Mouse (Mus musculus): ENCODE data around the gene Wdr25.

The Wdr25 gene

DNA sequence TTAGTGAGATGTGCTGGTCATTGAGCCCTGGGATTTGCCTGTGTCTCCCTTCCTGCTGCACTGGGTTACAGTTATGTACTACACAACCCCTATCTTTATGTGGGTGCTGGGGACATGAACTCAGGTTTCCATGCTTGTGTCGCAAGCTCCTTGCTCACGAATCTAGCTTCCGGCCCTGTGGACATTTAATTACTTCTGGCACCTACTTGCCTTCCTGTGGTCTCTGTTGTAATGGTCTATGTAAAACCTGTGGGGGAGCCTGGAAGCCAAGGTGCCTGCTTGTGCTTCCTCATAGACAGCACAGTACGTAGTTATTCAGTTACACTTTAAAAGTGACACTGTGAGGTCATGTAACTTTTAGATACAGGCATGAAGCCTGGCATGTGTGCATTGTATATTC, 44.1 kb downstream of the Wdr25 start:
- DNase-seq (ENCODE audit: low spot score) = no peak

DNA sequence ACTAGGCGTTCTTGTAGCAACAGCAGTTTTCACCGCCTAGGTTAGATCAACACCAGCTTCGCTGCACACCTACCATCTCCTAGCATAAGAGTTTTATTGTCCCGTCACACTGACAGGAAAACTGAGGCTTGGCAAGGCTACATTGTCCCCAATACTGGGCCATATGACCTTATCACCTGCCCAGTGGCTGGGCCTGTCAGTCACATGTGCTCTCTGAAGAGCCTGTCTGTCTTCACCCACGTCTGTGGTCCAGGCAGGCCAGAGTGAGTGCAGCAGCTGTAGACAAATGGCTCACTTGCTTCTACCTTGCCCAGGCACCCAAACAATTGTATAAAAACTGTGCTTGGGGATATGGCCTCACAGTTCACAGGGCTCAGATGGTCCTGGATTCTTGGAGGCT, 45.4 kb downstream of the Wdr25 start:
- DNase-seq (ENCODE audit: low spot score) = no peak

DNA sequence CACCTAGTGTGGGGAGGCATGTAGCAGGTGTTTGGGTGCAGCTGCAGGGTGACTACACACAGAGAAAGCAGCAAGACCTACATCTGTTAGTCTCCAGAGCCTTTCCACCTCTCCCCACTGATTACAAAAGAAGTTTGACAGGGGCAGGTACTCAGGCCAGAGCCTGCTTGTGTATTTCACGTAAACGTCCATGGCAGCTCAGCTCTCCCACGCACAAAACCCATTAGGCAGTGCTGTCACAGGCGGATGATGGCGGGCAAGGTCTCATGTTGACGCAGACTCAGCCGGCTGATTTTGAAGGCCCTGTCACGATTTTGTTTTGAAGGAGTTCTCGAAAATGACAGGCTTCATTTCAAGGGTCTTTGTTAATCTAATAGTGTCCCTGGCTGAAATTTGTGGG, 45.9 kb downstream of the Wdr25 start:
- no peak for DNase-seq (ENCODE audit: low spot score)

DNA sequence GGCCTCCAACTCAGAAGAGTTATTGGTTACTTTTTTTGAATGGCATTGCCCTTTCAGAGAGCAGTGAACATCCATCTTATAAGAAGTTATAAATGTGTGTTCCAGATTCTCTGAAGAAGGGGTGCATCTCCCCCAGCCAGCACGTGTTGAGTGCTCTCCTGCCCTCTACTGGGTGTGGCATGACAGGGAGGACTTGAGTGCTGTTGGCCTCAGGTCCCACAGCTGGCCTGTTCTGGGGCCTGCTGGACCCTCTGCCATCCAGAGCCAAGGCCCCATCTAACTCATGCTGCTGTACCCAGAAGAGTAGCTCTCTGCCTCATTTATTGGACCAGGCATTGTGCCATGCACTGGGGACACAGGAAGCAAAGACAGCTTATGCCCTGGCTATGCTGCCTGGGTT, 46.8 kb downstream of the Wdr25 start:
- DNase-seq (ENCODE audit: low spot score) = no peak

DNA sequence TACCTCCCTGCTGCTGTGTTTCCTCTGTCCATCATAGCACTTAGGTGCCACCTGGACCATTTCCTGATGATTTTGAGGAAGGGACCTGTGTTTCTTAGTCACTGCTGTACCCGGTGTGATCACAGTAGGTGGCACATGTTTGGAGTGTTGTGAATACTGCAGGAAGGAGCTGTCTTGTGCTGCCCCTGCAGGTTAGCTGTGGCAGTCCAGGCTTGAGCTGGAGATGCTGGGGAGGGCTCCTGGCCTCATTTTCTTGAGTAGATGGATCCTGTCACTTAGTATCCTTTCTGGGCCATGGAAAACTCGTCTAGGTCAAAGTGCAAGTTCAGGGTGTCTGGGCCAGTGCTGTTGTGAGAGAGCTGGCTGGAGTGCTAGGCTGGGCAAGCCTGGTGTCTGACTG, 47.9 kb downstream of the Wdr25 start:
- no peak for DNase-seq (ENCODE audit: low spot score)

DNA sequence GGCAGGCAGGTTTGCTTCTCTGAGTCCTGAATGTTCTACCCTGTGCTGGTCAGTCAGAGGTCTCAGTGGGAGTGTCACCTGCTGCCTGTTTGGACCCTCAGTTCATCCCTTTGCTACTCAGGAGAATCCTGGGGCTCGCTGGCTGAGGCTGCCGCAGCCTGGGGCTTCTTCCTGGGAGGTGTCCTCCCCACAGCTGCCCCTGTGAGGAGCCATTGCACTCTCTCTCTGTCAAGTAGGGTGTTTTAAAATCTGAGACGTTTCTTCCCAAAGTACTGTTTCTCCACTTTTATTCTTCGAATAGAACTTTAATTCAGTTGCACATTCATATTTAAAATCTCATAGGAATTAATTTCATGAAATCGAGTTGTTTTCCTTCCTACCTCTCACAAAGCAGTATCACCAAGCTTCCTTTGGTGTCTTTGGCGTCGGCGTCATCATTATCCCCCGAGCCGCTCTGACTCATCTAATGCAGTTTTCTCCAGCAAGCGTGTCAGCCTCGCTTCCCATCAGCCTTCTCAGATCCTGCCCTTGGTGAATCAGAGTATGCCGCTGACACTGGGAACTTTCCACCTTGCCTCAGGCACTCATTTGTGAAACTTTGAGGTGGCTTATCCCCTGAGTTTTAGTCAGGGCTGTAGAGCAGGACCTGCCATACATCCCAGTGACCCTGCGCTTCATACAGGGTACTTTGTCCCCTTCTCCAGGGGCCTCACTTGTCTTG, 48.9 kb downstream of the Wdr25 start:
- DNase-seq (ENCODE audit: low spot score) = no peak

DNA sequence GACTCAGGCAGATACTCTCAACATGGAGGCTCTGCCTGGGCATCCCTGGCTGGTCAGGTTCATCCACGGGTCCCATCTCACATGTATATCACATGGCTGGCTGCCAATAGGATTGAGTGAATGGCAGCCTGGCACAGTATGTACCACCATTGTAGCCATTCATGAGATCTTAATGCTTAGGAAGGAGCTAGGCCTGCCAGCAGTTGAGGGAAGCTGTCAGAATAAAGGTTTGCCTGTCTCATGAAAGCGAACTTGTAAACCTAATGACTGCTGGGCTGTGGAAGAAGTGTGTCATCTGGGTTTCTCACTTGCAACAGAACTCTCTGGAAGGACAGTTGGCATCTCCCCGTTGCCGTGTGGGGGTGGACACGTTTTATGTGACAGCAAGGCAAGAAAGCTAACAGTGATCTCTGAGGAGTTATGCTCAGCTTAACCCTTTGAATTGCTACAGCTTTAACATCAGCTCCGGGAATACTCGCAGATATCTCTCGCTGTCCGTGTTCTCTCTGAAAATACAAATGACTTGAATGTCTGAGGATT, 59.6 kb downstream of the Wdr25 start:
- DNase-seq (ENCODE audit: low spot score) = no peak

DNA sequence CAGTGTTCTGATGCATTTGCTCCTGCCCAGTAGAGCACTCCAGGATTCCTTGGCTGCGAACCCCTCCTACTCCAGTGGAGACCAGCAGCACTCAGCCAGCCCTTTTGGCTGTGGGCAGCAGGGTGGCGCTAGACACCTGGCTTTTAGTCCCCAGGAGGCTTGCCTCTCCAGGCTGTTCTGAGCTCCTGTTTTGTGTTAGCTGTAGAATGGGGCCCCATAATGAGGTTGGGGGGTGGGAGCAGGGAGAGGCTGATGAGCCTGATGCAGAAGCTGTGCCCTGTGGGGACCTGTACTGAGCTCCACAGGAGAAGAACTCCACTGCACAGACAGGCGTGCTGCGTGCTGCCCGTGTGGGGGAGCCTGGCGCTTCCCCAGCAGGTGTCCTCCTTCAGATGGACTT, 60.4 kb downstream of the Wdr25 start:
- DNase-seq (ENCODE audit: low spot score) = no peak

DNA sequence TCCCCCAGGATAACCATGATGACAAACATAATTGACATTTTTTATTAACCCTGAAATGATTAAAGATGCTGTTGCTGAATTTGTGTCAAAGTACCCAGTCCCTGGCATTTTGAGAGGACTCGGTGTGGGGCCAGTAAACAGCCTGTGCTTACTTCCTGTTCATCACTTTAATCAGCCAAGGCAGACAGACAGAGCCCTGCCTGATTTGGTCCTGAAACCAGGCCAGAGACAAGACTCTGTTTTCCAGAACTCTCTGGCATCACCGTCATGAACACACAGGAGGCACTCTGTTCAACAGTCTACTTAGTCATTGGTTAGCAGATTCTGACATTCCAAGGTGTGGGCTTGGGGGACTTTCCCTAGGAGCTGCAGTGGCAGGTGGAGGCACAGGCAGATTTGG, 61.0 kb downstream of the Wdr25 start:
- DNase-seq (ENCODE audit: low spot score) = no peak

DNA sequence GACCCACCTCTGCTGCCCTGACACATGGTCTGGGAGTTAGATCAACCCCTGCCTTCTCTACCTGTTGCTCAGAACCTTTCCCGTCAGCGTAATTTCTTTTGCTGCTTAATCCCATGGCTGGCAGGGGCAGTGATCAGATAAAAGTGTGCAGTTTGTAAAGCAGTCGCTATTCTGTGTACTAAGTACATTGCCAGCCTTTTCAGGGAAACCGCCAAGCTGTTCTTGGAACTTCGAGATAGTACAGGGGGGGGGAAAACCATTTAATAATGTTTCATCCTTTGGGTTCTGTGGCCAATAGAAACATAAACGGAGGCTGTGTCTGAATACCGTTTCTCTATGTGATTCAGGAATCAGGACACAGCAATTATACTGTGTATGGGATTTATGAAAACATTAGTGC, 65.1 kb downstream of the Wdr25 start:
- no peak for DNase-seq (ENCODE audit: low spot score)

DNA sequence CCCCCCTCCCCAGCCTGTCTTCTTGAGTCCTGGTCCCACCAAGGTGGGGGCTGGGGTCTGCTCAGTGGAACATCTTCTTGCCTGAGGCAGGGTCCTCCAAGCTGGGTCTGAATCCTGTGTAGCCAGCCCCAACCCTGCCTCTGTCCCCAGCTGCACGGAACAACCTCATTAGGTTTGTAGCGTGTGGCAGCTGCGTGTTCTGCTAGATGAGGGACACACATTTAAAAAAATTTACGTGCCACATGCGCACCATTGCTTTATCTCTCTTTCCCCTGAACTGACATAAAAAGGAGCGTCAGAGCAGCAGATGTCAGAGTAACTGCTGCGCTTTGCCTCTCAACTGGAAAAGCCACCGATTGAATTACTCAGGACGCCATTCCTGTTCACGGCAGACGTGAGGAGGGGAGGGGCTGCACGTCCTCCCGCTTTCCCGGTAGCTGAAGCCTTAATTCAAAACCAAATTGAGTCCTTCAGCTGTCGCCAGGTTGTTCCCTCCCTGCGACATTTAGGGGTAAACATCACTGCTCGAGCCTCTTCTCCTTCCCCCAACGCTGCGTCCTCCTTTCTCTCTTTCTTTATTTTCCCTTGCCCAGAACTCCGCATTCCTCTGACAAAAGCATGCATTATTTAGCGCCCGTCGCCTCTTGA, 65.7 kb downstream of the Wdr25 start:
- no peak for DNase-seq (ENCODE audit: low spot score)

DNA sequence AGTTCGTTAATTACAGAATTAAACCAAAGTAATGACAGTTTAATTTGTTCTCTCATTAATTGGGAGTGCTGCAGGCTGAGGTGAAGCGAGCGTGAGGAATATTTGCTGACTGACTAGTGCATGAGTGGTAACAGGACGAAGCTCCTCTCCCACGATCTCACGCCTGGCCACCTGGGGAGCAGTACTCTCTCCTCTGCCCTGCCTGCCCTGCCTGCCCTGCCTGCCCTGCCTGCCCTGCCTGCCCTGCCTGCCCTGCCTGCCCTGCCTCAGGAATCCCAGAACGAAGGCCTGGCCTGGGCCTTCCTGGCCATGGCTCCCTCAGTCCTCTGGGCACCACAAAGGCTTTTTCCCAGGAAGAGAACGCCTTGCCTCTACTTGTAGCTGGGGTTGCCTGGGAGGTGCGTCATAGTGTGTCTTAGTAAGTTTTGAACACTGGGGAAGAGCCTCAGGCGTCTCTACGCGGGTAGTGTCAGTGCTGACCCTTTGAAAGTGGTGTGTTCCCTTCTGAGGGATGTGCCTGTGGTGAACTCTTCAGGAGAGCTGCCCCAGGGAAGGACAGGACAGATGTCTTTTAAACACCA, 66.3 kb downstream of the Wdr25 start:
- DNase-seq (ENCODE audit: low spot score) = no peak

DNA sequence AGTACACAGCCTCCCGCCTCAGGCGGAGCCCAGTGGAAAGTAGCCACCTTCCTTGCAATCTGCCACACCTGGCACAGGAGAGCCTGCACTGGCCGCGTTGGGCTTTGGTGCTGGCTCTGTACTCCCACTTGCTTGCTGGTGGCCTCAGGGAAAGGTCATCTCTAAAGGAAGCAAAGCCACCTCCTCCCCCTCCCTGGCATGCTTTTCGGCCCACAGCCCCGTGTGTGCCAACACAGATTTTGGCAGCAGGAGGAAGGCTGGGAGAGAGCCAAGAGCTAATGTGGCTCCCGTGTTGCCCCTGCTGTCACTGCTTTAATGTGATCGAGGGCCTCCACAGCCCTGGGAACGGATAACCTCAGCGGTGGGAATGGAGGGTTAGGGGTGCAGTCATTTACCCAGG, 66.8 kb downstream of the Wdr25 start:
- no peak for DNase-seq (ENCODE audit: low spot score)

DNA sequence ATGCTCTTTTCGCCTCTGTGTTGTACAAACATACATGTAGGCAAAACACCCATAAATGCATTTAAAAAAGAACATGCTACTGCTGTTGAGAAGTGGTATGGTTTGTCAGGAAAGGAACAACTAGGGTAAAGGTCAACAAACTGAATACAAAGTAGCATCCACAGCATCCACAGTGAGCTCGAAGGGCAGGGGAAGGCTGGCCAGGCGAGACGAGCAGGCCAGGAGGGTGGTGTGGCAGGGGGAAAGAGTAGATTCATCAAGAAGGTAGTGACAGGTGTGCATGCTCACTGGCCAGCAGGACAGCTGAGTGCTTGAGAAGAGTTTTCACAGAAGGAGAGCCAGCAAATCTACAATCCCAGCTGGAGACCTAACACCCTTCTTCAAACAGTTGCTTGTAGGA, 74.2 kb downstream of the Wdr25 start:
- no peak for DNase-seq (ENCODE audit: low spot score)

DNA sequence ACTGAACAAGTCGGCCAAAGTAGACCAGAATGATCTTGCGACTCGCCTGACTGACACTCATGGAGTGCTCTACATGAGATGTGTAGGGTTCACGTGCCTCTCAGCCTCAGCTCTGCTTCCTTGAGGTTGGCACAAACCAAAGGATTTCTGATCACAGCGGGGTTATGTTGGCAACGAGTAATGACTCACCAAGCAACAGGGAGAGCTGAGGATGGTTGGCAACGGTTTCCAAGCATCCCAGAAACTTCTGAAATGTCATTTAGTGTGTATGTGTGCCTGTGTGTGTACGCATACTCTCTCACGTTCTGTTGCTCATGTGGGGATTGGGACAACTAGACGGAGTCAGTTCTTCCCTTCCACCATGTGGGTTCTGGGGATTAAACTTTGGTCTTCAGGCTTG, 74.6 kb downstream of the Wdr25 start:
- no peak for DNase-seq (ENCODE audit: low spot score)

DNA sequence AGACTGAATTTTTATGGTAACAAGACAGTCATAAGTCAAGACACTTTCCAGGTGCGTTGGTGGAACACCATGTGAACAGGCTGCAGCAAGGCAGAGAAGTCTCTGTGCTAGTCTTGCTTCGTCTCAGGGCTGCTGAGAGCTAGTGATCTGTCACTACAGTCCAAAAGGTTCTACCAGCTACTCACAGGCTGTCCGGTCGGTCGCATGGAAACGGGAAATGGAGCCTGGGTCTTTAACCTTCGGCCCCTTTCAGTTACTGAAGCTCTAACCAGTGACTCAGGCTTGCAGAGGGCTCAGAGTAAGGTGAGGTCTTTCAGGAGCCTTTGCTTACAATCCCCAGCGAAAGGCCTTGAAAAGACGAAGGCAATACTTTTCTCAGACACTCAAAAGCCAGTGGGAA, 78.0 kb downstream of the Wdr25 start:
- DNase-seq (ENCODE audit: low spot score) = no peak

DNA sequence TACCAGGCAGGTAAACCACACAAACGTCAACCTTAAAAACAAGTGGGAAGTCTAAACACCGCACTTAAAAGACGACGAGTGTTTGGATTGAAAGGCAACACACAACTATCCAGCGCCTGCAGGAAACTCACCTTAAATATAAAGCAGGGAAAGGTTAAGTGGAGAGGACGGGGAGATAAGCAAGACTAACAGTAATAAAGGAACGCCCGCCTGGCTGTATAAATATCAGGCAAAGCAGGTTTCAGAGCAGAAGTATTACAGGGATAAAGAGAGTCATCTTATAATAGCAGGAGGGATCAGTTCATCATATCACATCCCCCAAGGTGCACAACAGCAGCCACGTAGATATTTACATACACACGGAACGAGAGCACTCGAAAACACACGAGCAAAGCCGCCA, 78.8 kb downstream of the Wdr25 start:
- no peak for DNase-seq (ENCODE audit: low spot score)

DNA sequence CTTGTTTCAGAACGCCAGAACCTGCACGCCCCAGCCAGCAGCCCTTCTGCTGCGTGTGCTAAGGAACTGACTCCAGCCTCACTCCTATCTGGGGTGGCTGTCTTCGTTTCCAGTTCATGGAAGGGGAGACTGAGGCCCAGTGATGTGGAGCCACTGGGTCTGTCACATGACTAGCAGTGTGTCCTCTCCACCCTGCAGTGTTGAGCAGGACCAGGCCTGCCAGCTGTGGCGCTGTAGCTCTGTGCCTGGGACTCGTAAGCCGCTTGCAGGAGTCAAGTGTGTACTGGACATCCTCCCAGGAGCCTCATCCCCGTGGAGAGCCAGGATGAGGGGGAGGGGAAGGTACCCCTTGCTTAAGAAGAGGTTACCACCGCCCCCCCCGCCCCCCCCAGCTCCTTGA, 86.5 kb downstream of the Wdr25 start:
- no peak for DNase-seq (ENCODE audit: low spot score)

DNA sequence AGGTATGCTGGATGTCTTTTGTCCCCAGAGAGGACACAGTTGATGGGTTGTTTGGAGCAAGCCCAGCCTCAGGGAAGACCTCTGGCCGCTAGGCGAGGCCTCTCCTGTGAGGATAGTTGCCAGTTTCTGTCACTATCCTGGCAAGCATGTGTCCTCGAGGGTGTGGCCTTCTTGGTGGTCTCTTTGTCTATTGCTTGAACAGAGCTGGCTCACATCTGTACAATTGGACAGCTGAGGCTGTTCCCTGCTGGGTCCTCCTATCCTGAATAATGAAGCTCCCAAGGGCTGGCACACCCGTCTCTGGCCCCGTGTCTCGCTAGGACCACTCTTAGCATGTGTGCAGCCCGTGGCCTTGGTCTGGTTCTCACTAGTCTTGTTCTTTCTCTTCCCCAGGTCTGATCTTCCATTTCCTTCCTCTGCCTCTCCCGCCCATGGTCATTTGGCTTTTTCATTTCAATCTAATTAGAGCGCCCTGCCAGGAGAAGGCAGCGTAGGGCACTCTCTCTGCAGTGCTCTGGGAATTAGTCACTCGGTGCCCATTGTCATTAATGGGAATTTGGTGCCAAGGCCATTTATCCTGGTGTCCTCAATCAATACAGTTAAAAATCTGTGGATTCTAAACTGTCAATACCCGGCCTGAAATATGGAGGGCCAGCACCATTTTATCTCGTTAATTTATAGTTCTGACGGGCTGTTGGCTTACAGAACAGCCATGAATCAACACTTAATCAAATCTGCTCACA, 88.7 kb downstream of the Wdr25 start:
- no peak for DNase-seq (ENCODE audit: low spot score)

DNA sequence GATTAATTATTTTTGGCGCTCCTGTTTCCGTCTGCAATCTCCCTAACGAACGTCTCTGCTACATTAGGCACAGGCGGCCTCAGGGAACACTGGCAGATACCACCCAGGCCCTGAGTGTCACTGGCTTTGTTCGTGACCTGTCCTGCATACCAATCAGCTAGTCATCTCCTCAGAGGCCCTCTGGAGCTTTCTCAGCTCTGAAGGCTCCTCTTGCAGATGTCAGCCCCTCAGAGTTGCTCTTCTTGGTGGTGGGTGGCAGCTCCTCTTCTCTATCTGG, 89.2 kb downstream of the Wdr25 start:
- no peak for DNase-seq (ENCODE audit: low spot score)

DNA sequence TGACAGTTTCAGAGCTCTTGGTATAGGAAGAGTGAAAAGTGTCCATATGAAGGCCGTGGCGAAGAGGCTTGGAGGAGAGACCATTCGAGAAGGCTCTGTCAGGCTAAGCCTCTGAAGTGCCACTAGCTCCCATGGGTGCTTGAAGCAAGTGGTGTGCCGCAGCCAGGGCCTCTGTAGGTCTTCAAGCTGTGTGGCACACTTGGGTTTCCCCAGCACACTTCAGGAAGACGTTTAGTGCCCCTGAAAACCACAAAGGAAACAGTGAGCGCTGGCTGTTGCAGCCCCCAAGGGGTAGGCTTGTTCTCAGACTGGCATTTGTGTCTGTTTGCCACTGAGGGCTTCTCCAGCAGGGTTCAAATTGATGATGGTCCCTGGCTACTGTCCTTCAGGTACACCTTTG, 90.1 kb downstream of the Wdr25 start:
- DNase-seq (ENCODE audit: low spot score) = no peak

DNA sequence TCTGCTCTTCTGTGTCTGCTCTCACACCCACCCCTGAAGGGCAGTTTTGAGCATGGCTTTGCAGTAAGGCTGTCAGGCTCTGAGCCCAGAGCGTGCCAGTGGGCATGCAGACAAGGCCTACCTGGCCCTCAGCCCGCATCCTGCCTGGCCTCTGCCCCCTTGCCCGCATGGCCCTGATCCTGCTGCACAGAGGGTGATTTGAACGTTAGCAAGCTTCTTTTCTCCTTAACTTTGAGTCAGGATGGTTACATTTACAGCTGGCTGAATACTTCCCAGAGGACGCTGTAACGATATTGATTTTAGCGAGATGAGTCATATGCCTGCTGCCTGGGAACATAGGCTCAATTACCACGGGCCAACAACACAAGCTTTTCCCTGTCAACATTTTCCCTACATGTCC, 91.0 kb downstream of the Wdr25 start:
- DNase-seq (ENCODE audit: low spot score) = no peak

DNA sequence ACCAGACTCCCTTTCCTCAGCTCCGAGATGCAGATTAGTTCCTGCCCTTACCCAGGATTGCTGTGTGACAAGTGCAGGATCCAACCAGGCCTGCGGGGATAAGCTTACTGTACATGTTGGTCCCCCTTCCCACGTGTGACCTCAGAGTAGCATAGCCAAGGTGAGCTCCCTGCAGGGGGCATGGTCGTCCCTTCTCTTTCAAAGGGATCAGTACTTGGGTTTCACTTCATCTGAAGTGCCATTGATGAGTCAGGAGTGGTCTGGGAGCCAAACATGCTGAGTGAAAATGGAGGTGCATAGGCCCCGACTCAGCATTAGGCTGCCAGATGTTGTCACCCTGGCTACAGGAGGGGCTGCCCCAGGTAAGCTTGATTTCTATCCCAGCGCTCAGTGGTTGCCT, 91.6 kb downstream of the Wdr25 start:
- no peak for DNase-seq (ENCODE audit: low spot score)
